In genomic region chr1:159583877-159584276, GRCm38 (mm10) we compare ENCODE assay signal across 26 mouse cellular contexts.
"Had no signal": no experiment of that assay in that cellular context is flagged by ENCODE, and none has a peak within 500 bp of the region (broad histone marks: within the 10 kb centered on the region; RNA-seq: fewer than 3 reads in every experiment).

No protein-coding gene starts in this region.

- H3K27me3 ChIP-seq: hindbrain, embryonic 13.5 days; hindbrain, embryonic 15.5 days; kidney, embryonic 15.5 days; limb, embryonic 13.5 days; liver, embryonic 13.5 days; liver, embryonic 15.5 days had no signal

- H3K9ac ChIP-seq: heart, embryonic 12.5 days; hindbrain, embryonic 13.5 days; hindbrain, embryonic 15.5 days; kidney, embryonic 15.5 days; limb, embryonic 13.5 days; limb, embryonic 15.5 days; liver, embryonic 13.5 days; liver, embryonic 15.5 days; liver, postnatal 0 days had no signal

- H3K9me3 ChIP-seq: heart, embryonic 10.5 days; heart, embryonic 12.5 days; hindbrain, embryonic 13.5 days; hindbrain, embryonic 15.5 days; kidney, embryonic 15.5 days; limb, embryonic 13.5 days; limb, embryonic 15.5 days; liver, embryonic 13.5 days; liver, embryonic 15.5 days had no signal

- DNase-seq: gastrocnemius, adult 2 months; gastrocnemius, postnatal 10 days; gastrocnemius, postnatal 36 days; heart, adult 18-20 months; heart, postnatal 10 days; heart, postnatal 36 days; kidney, adult 11 months; kidney, adult 2 months; kidney, adult 9 months; kidney, postnatal 10 days; kidney, postnatal 25 days; layer of hippocampus, adult 9-11 months; layer of hippocampus, postnatal 36 days; left cerebral cortex, postnatal 4 days; liver, embryonic 13.5 days; liver, postnatal 0 days had no signal

- H3K4me1 ChIP-seq: heart, embryonic 10.5 days; limb, embryonic 13.5 days; limb, embryonic 15.5 days; liver, embryonic 13.5 days; liver, embryonic 15.5 days had no signal

- H3K36me3 ChIP-seq: heart, embryonic 10.5 days; heart, embryonic 12.5 days; hindbrain, embryonic 13.5 days; hindbrain, embryonic 15.5 days; kidney, embryonic 15.5 days; limb, embryonic 13.5 days; limb, embryonic 15.5 days; liver, embryonic 13.5 days; liver, embryonic 15.5 days had no signal

- H3K4me3 ChIP-seq: gastrocnemius, adult 2 months; heart, embryonic 10.5 days; heart, embryonic 12.5 days; hindbrain, embryonic 13.5 days; hindbrain, embryonic 15.5 days; kidney, embryonic 15.5 days; limb, embryonic 13.5 days; limb, embryonic 15.5 days; liver, embryonic 13.5 days; liver, embryonic 15.5 days had no signal

- ATAC-seq: hindbrain, postnatal 0 days; intestine, embryonic 16.5 days; liver, postnatal 0 days had no signal

- H3K4me2 ChIP-seq: heart, embryonic 12.5 days; hindbrain, embryonic 13.5 days; hindbrain, embryonic 15.5 days; kidney, embryonic 15.5 days; limb, embryonic 13.5 days; limb, embryonic 15.5 days; liver, embryonic 13.5 days; liver, embryonic 15.5 days had no signal

- H3K27ac ChIP-seq: gastrocnemius, adult 2 months; heart, embryonic 10.5 days; hindbrain, embryonic 13.5 days; hindbrain, embryonic 15.5 days; hindbrain, postnatal 0 days; kidney, embryonic 15.5 days; limb, embryonic 13.5 days; limb, embryonic 15.5 days; liver, embryonic 13.5 days; liver, embryonic 15.5 days had no signal
